Mouse (Mus musculus) adrenal gland (tissue): ENCODE results near the gene Zan.
"Not testable (repeated sequence)": the region's sequence is repeated elsewhere in the genome, so short reads cannot be mapped to it uniquely, and the experiment has no call there.

Source experiments
- intact Hi-C: fragments of 180-260 bp; cut with DNase I; formaldehyde crosslinking; loops from one replicate; pipeline ENCODE4 v1.15.1; 2025

The Zan gene

GRCm38 (mm10) chr5:137501709-137502666 lies 25.1 kb upstream of the Zan start, which contains the start of gene Pop7:
Gene Pop7 (minus strand): TSS chr5:137502518.
- intact Hi-C loops, result loop anchor here (10.0 kb wide), 1 partner anchor 167 kb away; the partner anchor contains the start of gene Slc12a9

- intact Hi-C loops, result loop anchor here (10.0 kb wide), 1 partner anchor 165 kb away; the partner anchor contains the start of gene Slc12a9
These were observed 23.3 kb upstream of the Zan start for GRCm38 (mm10) chr5:137500186-137500585.

- intact Hi-C loops, result no loop called here
These were observed 17.0 kb upstream of the Zan start for GRCm38 (mm10) chr5:137493831-137494230.

GRCm38 (mm10) chr5:137491559-137491958 lies 14.7 kb upstream of the Zan start:
- intact Hi-C loops, result no loop called here

GRCm38 (mm10) chr5:137487616-137488015 lies 10.8 kb upstream of the Zan start:
- intact Hi-C loops, result no loop called here

- intact Hi-C loops, result no loop called here
These were observed 8.9 kb upstream of the Zan start for GRCm38 (mm10) chr5:137485851-137486155.

GRCm38 (mm10) chr5:137485071-137485850 lies 8.4 kb upstream of the Zan start:
- intact Hi-C loops, result no loop called here

GRCm38 (mm10) chr5:137481897-137482296 lies 5.0 kb upstream of the Zan start:
- intact Hi-C loops, result no loop called here

- intact Hi-C loops, result no loop called here
These were observed 4.3 kb upstream of the Zan start for GRCm38 (mm10) chr5:137481138-137481537.

- intact Hi-C loops, result no loop called here
These were observed 2.5 kb downstream of the Zan start for GRCm38 (mm10) chr5:137474351-137474750.

GRCm38 (mm10) chr5:137472252-137472904 lies 4.5 kb downstream of the Zan start:
- intact Hi-C loops, result no loop called here

GRCm38 (mm10) chr5:137466946-137467345 lies 9.9 kb downstream of the Zan start:
- intact Hi-C loops, result no loop called here

- intact Hi-C loops, result no loop called here
These were observed 11.8 kb downstream of the Zan start for GRCm38 (mm10) chr5:137465049-137465448.

GRCm38 (mm10) chr5:137455866-137456591 lies 20.8 kb downstream of the Zan start:
- intact Hi-C loops, result no loop called here

- intact Hi-C loops, result no loop called here
These were observed 21.7 kb downstream of the Zan start for GRCm38 (mm10) chr5:137455206-137455605.

GRCm38 (mm10) chr5:137445536-137445935 lies 31.3 kb downstream of the Zan start:
- intact Hi-C loops, result no loop called here

- intact Hi-C loops, result no loop called here
These were observed 36.5 kb downstream of the Zan start for GRCm38 (mm10) chr5:137440216-137440855.

- intact Hi-C loops, result no loop called here
These were observed 43.0 kb downstream of the Zan start for GRCm38 (mm10) chr5:137433889-137434288.

GRCm38 (mm10) chr5:137430402-137430801 lies 46.5 kb downstream of the Zan start:
- intact Hi-C loops, result not testable (repeated sequence)

- intact Hi-C loops, result no loop called here
These were observed 51.2 kb downstream of the Zan start for GRCm38 (mm10) chr5:137425648-137426047.
